Mouse (Mus musculus) skeletal muscle tissue, postnatal 0 days (tissue): ENCODE data around the gene Ankrd13d. TPM values are rescaled to one million over a fixed set of nuclear protein-coding genes. Genes with fewer than 3 reads are reported as not detected.

Source experiments
- microRNA-seq, 2 experiments: library from miRNA; unstranded; fragments of <30 nt; microRNA quantifications; one replicate each; pipeline ENCODE4; 2016
- polyA plus RNA-seq: library from polyadenylated mRNA; unstranded; fragments of >200 nt; fragmentation: Nextera tagmentation; extraction: Ambion mirVana; gene quantifications from 2 replicates; pipeline ENCODE4 v1.2.1, GENCODE M21; 2015

The Ankrd13d gene
- 0.84 and 0.95 TPM in 2 replicates for polyA plus RNA-seq

GRCm38 (mm10) chr19:4282898-4283553, at the start of gene Ankrd13d:
TSS of gene Ankrd13d (minus strand) at chr19:4283137.

GRCm38 (mm10) chr19:4306190-4306577, 23.2 kb upstream of the Ankrd13d start, which contains the start of gene Grk2:
TSS of gene Grk2 (minus strand) at chr19:4306222.

GRCm38 (mm10) chr19:4268566-4269361, 14.2 kb downstream of the Ankrd13d start, which contains the start of gene Ssh3:
TSS of gene Ssh3 (minus strand) at chr19:4269180.

GRCm38 (mm10) chr19:4231253-4232185, 51.4 kb downstream of the Ankrd13d start, which contains the start of gene Pold4:
TSS of gene Pold4 (plus strand) at chr19:4231899.

Small RNA genes lying within 50 kb of the gene (microRNA-seq; reads per million reads assigned to microRNA genes)
- 0.10 to 0.42 reads per million in 2 experiments for gene Mir6985

Other genes starting within 250 kb of the Ankrd13d start
- gene Gstp1, start 245.2 kb downstream of the Ankrd13d start, polyA plus RNA-seq = 271 and 284 TPM in 2 replicates
- gene Gstp2, start 237.1 kb downstream of the Ankrd13d start, polyA plus RNA-seq = 11.0 and 11.1 TPM in 2 replicates
- 0.21 TPM in 1 of 2 replicates, not detected in the other for gene Gstp3, start 223.6 kb downstream of the Ankrd13d start, polyA plus RNA-seq
- gene Cabp2, start 201.6 kb downstream of the Ankrd13d start, polyA plus RNA-seq = 1.3 and 1.5 TPM in 2 replicates
- gene Cdk2ap2, start 186.0 kb downstream of the Ankrd13d start, polyA plus RNA-seq = 38.7 and 45.9 TPM in 2 replicates
- gene Pitpnm1, start 183.1 kb downstream of the Ankrd13d start, polyA plus RNA-seq = 3.8 and 5.2 TPM in 2 replicates
- gene Aip, start 157.3 kb downstream of the Ankrd13d start, polyA plus RNA-seq = 56.7 and 57.8 TPM in 2 replicates
- not detected in 2 replicates for gene Gpr152, start 143.3 kb downstream of the Ankrd13d start, polyA plus RNA-seq
- 0.14 and 1.5 TPM in 2 replicates for gene Cabp4, start 139.1 kb downstream of the Ankrd13d start, polyA plus RNA-seq
- gene Coro1b, start 134.5 kb downstream of the Ankrd13d start, polyA plus RNA-seq = 67.6 and 99.9 TPM in 2 replicates
- 2.1 and 2.3 TPM in 2 replicates for gene Ptprcap, start 129.5 kb downstream of the Ankrd13d start, polyA plus RNA-seq
- 42.6 and 42.9 TPM in 2 replicates for gene Rps6kb2, start 119.8 kb downstream of the Ankrd13d start, polyA plus RNA-seq
- gene Carns1, start 107.7 kb downstream of the Ankrd13d start, polyA plus RNA-seq = 16.9 and 20.7 TPM in 2 replicates
- 5.1 and 6.7 TPM in 2 replicates for gene Tbc1d10c, start 91.9 kb downstream of the Ankrd13d start, polyA plus RNA-seq
- gene Ppp1ca, start 91.1 kb downstream of the Ankrd13d start, polyA plus RNA-seq = 660 and 721 TPM in 2 replicates
- 10.2 and 10.8 TPM in 2 replicates for gene Rad9a, start 81.5 kb downstream of the Ankrd13d start, polyA plus RNA-seq
- gene Clcf1, start 68.9 kb downstream of the Ankrd13d start, polyA plus RNA-seq = 0.51 and 0.85 TPM in 2 replicates
- gene AC109138.7, start 68.8 kb downstream of the Ankrd13d start, polyA plus RNA-seq = not detected in 2 replicates
- 35.0 and 37.0 TPM in 2 replicates for gene Pold4, start 51.2 kb downstream of the Ankrd13d start, polyA plus RNA-seq
- 1.6 and 3.1 TPM in 2 replicates for gene Ssh3, start 14.0 kb downstream of the Ankrd13d start, polyA plus RNA-seq
- gene Grk2, start 23.1 kb upstream of the Ankrd13d start, polyA plus RNA-seq = 6.6 and 7.6 TPM in 2 replicates
- gene Kdm2a, start 115.1 kb upstream of the Ankrd13d start, polyA plus RNA-seq = 16.5 and 17.4 TPM in 2 replicates
- gene Rhod, start 156.3 kb upstream of the Ankrd13d start, polyA plus RNA-seq = 7.7 and 8.7 TPM in 2 replicates
- gene Syt12, start 194.3 kb upstream of the Ankrd13d start, polyA plus RNA-seq = 0.50 and 1.0 TPM in 2 replicates
- gene 2010003K11Rik, start 215.4 kb upstream of the Ankrd13d start, polyA plus RNA-seq = 1.4 TPM in 1 of 2 replicates, not detected in the other
- gene Pcx, start 227.3 kb upstream of the Ankrd13d start, polyA plus RNA-seq = 9.7 and 61.0 TPM in 2 replicates